Mouse (Mus musculus) bone marrow, adult 2 months (tissue): Measurements from ENCODE around the gene Cdhr4. TPM values are rescaled to one million over a fixed set of nuclear protein-coding genes. Genes with fewer than 3 reads are reported as not detected.

Experiments
- H3K27ac ChIP-seq: fragments of 200-500 bp; 2 replicates; pipeline ENCODE4 v1.5.1; 2012; ENCODE audit warnings: low read depth, mild to moderate bottlenecking, control low read depth, inconsistent platforms, low read length; ENCODE audit not compliant: control insufficient read depth, poor library complexity, insufficient read depth
- H3K4me1 ChIP-seq: fragments of 200-500 bp; 2 replicates; pipeline ENCODE4 v1.6.1; 2011; ENCODE audit warnings: low read length; ENCODE audit not compliant: control insufficient read depth, insufficient read depth
- H3K4me3 ChIP-seq: fragments of 200-500 bp; replicated peaks from 2 replicates; pipeline ENCODE3; 2011; ENCODE audit warnings: mild to moderate bottlenecking, low read depth, low read length, control low read depth; ENCODE audit not compliant: control insufficient read depth
- CTCF ChIP-seq: fragments of 200-500 bp; IDR thresholded peaks from 2 replicates; pipeline ENCODE4 v1.5.1; 2011; ENCODE audit warnings: low read length, control low read depth; ENCODE audit not compliant: control insufficient read depth, insufficient read depth
- POLR2A ChIP-seq: fragments of 200-500 bp; IDR thresholded peaks from 2 replicates; pipeline ENCODE4 v1.6.1; 2011; ENCODE audit warnings: low read depth, mild to moderate bottlenecking, control low read depth, low read length, borderline replicate concordance; ENCODE audit not compliant: control insufficient read depth
- WGBS: fragments of 180-500 bp; shearing (Covaris S2); methylation state at CpG from one replicate; pipeline ENCODE4 v1.1.7; 2018; 5-methylcytosine and 5-hydroxymethylcytosine counted together
- polyA plus RNA-seq: library from polyadenylated mRNA; stranded (reverse); fragments of >200 nt; gene quantifications from 2 replicates; pipeline ENCODE4 v1.2.4, GENCODE M21; 2011; ENCODE audit warnings: low replicate concordance; ENCODE audit not compliant: missing spikeins, insufficient read depth, insufficient read length

Gene Cdhr4
- polyA plus RNA-seq, 1 experiment, result 23.4 TPM

GRCm38 (mm10) chr9:107968531-107968930 is 23.8 kb upstream of the Cdhr4 start:
- H3K4me1 ChIP-seq, result peaks cover 4% of the 10 kb centered on the region
- H3K4me3 ChIP-seq, result no peak overlapping the region
- no peak for TF ChIP-seq POLR2A
- TF ChIP-seq CTCF, result no peak
- no peak overlapping the region for H3K27ac ChIP-seq
- WGBS, result 89% methylated on average over 7 of the region's 7 CpGs

GRCm38 (mm10) chr9:107970311-107970710 is 22.0 kb upstream of the Cdhr4 start:
- TF ChIP-seq CTCF (no peak), POLR2A (no peak)
- 83% methylated on average over 5 of the region's 5 CpGs for WGBS
- Histone ChIP-seq H3K27ac (no peak overlapping the region), H3K4me3 (no peak overlapping the region), H3K4me1 (peaks cover 4% of the 10 kb centered on the region)

GRCm38 (mm10) chr9:107971690-107972541 is 20.4 kb upstream of the Cdhr4 start:
- H3K4me1 ChIP-seq, result peaks cover 4% of the 10 kb centered on the region

GRCm38 (mm10) chr9:107974491-107975171 is 17.7 kb upstream of the Cdhr4 start:
- Histone ChIP-seq H3K4me3 (no peak overlapping the region), H3K4me1 (peaks cover 4% of the 10 kb centered on the region), H3K27ac (peak overlapping the region; percentile 68)
- TF ChIP-seq CTCF (no peak), POLR2A (no peak)
- WGBS, result 42% methylated on average over 10 of the region's 10 CpGs

More at GRCm38 (mm10) chr9:107971690-107972541, 20.4 kb upstream of the Cdhr4 start:
- Histone ChIP-seq H3K27ac (peak overlapping the region; percentile 72), H3K4me3 (no peak overlapping the region)
- TF ChIP-seq CTCF (no peak), POLR2A (no peak)
- 35% methylated on average over 8 of the region's 8 CpGs for WGBS

GRCm38 (mm10) chr9:107975399-107976386 is 16.6 kb upstream of the Cdhr4 start, which contains the start of gene Uba7:
TSS of gene Uba7 (plus strand) at chr9:107975505.
- peak within 1 kb of the TSS; percentile 79 for H3K4me3 ChIP-seq
- peaks cover 7% of the 10 kb centered on the region; the same call in 1 of the 2 replicates for H3K4me1 ChIP-seq
- 10% methylated on average over 12 of the region's 12 CpGs for whole genome bisulfite sequencing
- no peak for TF ChIP-seq CTCF
- no peak; the same call in 1 of the 2 replicates for TF ChIP-seq POLR2A
- H3K27ac ChIP-seq, result peak within 1 kb of the TSS; percentile 87

GRCm38 (mm10) chr9:107978815-107979214 is 13.5 kb upstream of the Cdhr4 start:
- TF ChIP-seq POLR2A (no peak), CTCF (no peak)
- Histone ChIP-seq H3K4me3 (no peak overlapping the region), H3K4me1 (peaks cover 23% of the 10 kb centered on the region), H3K27ac (no peak overlapping the region)
- WGBS, result 90% methylated on average over 12 of the region's 12 CpGs

GRCm38 (mm10) chr9:107981684-107982605 is 10.4 kb upstream of the Cdhr4 start:
- no peak for TF ChIP-seq POLR2A
- TF ChIP-seq CTCF, result no peak
- Histone ChIP-seq H3K27ac (peak overlapping the region; percentile 70), H3K4me1 (peaks cover 24% of the 10 kb centered on the region), H3K4me3 (no peak overlapping the region)
- WGBS, result 23% methylated on average over 7 of the region's 7 CpGs
